Mouse (Mus musculus) midbrain, embryonic 14.5 days (tissue): Measurements from ENCODE around the gene BC048562. TPM values are rescaled to one million over a fixed set of nuclear protein-coding genes. Genes with fewer than 3 reads are reported as not detected.

ENCODE experiments used
- ATAC-seq: fragments of 200-750 bp; cut with Nextera tagmentation; 2 replicates; pipeline ENCODE4 v1.8.0; 2017; ENCODE audit warnings: moderate number of reproducible peaks, moderate library complexity; ENCODE audit not compliant: low FRiP score, low TSS enrichment
- DNase-seq: peaks from one replicate; pipeline ENCODE4 v3.0.0-alpha.2; 2015
- H3K27ac ChIP-seq: fragments of 300-500 bp; sonication (generic); replicated peaks from 2 replicates; pipeline ENCODE4 v1.5.1; 2014; ENCODE audit warnings: mild to moderate bottlenecking, low read depth, low read length, moderate library complexity
- H3K27me3 ChIP-seq: fragments of 300-500 bp; sonication (generic); 2 replicates; pipeline ENCODE4 v1.6.1; 2014; ENCODE audit warnings: low read length, control low read depth, mixed read lengths; ENCODE audit not compliant: control insufficient read depth, insufficient read depth
- H3K36me3 ChIP-seq: fragments of 300-500 bp; sonication (generic); 2 replicates; pipeline ENCODE4 v1.6.1; 2014; ENCODE audit warnings: low read length, control low read depth; ENCODE audit not compliant: control insufficient read depth, insufficient read depth
- H3K4me1 ChIP-seq: fragments of 300-500 bp; sonication (generic); 2 replicates; pipeline ENCODE4 v1.6.1; 2014; ENCODE audit warnings: mild to moderate bottlenecking, antibody characterized with exemption, low read length, control low read depth; ENCODE audit not compliant: control insufficient read depth, insufficient read depth
- H3K4me2 ChIP-seq: fragments of 300-500 bp; sonication (generic); 2 replicates; pipeline ENCODE4 v1.6.1; 2014; ENCODE audit warnings: mild to moderate bottlenecking, low read length, moderate library complexity
- H3K4me3 ChIP-seq: fragments of 300-500 bp; sonication (generic); replicated peaks from 2 replicates; pipeline ENCODE4 v1.5.1; 2014; ENCODE audit warnings: low read depth, low read length
- H3K9ac ChIP-seq: fragments of 300-500 bp; sonication (generic); replicated peaks from 2 replicates; pipeline ENCODE4 v1.6.1; 2014; ENCODE audit warnings: mild to moderate bottlenecking, low read length, moderate library complexity
- H3K9me3 ChIP-seq: fragments of 300-500 bp; sonication (generic); 2 replicates; pipeline ENCODE4 v1.6.1; 2016; ENCODE audit warnings: low read length, control low read depth, mixed read lengths; ENCODE audit not compliant: control insufficient read depth
- WGBS: fragments of 180-500 bp; shearing (Covaris S2); extraction: QIAGEN DNeasy Blood & Tissue Kit; methylation state at CpG from one replicate; pipeline ENCODE4 v1.1.7; 2014; 5-methylcytosine and 5-hydroxymethylcytosine counted together
- polyA plus RNA-seq: library from polyadenylated mRNA; unstranded; fragments of >200 nt; fragmentation: Nextera tagmentation; extraction: Ambion mirVana; gene quantifications from 2 replicates; pipeline ENCODE4 v1.2.1, GENCODE M21; 2014

Gene BC048562
- polyA plus RNA-seq: not detected in 2 replicates

DNA sequence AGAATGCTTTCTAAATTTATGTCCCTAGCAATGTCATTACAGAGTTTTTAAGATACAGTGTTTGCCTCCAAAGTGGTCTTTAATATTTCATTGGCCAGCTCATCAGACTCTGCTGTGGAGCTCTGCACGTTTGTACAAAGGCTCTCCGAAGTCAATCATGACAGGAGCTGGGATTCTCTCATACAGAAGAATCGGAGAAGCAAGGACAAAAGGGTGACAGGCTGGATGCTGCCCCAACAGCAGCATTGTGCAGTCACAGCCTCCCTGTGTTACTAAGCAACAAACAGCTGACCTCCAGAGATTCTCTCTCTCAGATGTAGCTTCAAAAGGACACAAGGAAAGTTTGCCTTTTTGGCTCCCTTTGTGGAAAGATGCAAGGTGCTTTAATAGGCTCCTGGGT is at the start of gene BC048562:
Gene BC048562 (plus strand): TSS at position 301 of the 400 bp plus-strand sequence.
- Histone ChIP-seq H3K4me1 (no peaks in the 10 kb centered on the region), H3K27me3 (no peaks in the 10 kb centered on the region), H3K4me2 (no peak within 1 kb of the TSS), H3K4me3 (no peak within 1 kb of the TSS), H3K9me3 (no peaks in the 10 kb centered on the region), H3K27ac (peak within 1 kb of the TSS; percentile 32; the same call in 1 of the 2 replicates), H3K9ac (no peak within 1 kb of the TSS), H3K36me3 (no peaks in the 10 kb centered on the region)
- no peak for DNase-seq
- no peak for ATAC-seq
- WGBS: 12% methylated on average over 3 of the region's 3 CpGs

DNA sequence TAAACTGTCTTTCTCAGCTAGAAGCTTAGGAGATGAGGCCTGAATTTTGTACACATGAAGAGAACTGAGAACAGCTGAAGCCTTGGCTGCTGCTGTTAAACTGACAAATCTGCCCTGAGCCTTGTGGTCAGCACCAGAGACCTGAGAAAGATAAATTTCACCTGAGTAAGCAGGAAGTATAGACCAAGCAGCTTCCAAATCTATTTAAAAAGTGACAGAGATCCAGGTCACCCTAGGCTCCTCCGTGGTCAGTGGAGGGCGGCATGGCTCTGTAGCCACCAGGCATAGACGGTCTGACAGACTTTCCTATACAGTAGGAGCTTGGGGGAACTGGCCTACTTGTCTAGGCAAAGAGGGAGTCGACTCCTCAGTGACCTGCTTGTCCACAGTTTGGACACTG is 49.5 kb upstream of the BC048562 start:
- H3K9me3 ChIP-seq: no peaks in the 10 kb centered on the region
- ATAC-seq (no peak), DNase-seq (no peak)
- no peaks in the 10 kb centered on the region for H3K4me1 ChIP-seq
- 90% methylated on average over 4 of the region's 4 CpGs for WGBS
- no peaks in the 10 kb centered on the region for H3K27me3 ChIP-seq
- H3K27ac ChIP-seq: no peak overlapping the region
- no peak overlapping the region for H3K4me3 ChIP-seq
- no peak overlapping the region for H3K9ac ChIP-seq
- H3K4me2 ChIP-seq: no peak overlapping the region
- peaks cover 93% of the 10 kb centered on the region for H3K36me3 ChIP-seq

DNA sequence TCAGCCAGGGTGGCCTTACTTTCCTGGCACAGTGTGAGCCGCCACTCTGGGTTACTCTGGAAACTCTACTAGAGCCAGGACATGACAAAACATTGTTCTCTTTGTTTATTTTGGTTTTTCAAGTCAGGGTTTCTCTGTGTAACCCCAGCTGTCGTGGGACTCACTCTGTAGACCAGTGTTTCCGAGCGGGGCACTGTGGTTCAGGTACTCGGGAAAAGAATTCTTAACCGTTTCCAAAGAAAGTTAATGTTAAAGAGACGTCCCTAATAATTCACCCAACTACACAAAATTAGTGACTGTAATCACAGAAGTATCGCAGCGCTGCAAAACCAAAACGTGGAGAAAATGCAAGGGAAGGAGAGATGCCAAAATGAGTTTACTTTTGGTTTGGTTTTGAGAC is 47.7 kb upstream of the BC048562 start:
- peaks cover 95% of the 10 kb centered on the region for H3K36me3 ChIP-seq

DNA sequence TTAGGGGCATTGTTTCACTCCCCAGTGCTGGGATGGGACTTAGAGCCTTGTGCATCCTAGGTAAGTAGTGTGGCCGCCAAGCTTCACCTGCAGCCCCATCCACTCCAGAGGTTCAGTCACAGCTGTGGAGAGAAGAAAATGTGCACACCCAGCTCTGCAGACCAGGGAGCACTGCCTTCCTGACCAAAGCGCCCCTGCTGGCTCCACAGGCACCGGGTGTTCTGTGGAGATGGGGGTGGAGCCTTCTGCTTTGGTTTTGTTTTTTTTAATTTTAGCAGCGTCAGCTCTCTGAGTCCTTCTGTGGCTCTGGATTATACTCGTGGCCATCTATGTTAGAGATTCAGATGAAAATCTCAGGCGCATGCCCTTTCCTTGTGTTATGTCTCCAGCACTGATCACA is 47.1 kb upstream of the BC048562 start:
- no peaks in the 10 kb centered on the region for H3K9me3 ChIP-seq
- H3K4me2 ChIP-seq: no peak overlapping the region
- no peak overlapping the region for H3K9ac ChIP-seq
- no peak overlapping the region for H3K27ac ChIP-seq
- ATAC-seq: no peak
- no peak overlapping the region for H3K4me3 ChIP-seq
- peaks cover 93% of the 10 kb centered on the region for H3K36me3 ChIP-seq
- no peak for DNase-seq
- H3K27me3 ChIP-seq: no peaks in the 10 kb centered on the region
- H3K4me1 ChIP-seq: no peaks in the 10 kb centered on the region
- 85% methylated on average over 6 of the region's 6 CpGs for WGBS

More for the DNA sequence above, 47.7 kb upstream of the BC048562 start:
- no peak overlapping the region for H3K27ac ChIP-seq
- H3K4me1 ChIP-seq: no peaks in the 10 kb centered on the region
- no peak overlapping the region for H3K4me2 ChIP-seq
- DNase-seq (no peak), ATAC-seq (no peak)
- H3K4me3 ChIP-seq: no peak overlapping the region
- no peaks in the 10 kb centered on the region for H3K9me3 ChIP-seq
- WGBS: 91% methylated on average over 10 of the region's 10 CpGs
- H3K9ac ChIP-seq: no peak overlapping the region
- H3K27me3 ChIP-seq: no peaks in the 10 kb centered on the region

DNA sequence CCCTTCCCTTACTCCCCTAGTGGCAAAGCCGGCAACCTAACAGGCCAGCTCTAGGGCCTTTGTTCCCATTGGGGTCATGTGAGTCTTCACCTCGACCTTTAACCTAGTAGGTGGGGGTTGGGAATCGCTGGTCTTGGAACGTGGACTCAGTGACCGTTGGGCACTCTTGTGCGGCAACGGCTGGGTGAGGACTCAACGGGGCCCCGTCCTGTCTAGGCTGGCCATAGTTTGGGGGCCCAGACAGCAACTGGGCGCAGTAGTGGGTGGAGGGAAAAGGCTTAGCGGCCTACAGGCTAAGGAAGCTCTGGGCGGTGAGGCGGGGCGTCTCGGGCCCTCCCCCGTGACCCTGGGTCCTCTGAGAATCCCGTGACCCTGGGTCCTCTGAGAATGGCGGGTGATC is 43.6 kb upstream of the BC048562 start, which contains the start of gene 1700102P08Rik:
Gene 1700102P08Rik (plus strand): TSS at position 130 of the 400 bp plus-strand sequence.
- Histone ChIP-seq H3K4me3 (no peak within 1 kb of the TSS), H3K9me3 (no peaks in the 10 kb centered on the region), H3K4me1 (no peaks in the 10 kb centered on the region), H3K36me3 (peaks cover 62% of the 10 kb centered on the region), H3K27me3 (no peaks in the 10 kb centered on the region), H3K27ac (no peak within 1 kb of the TSS), H3K9ac (no peak within 1 kb of the TSS), H3K4me2 (no peak within 1 kb of the TSS)
- DNase-seq (no peak), ATAC-seq (no peak)
- WGBS: 35% methylated on average over 18 of the region's 18 CpGs

DNA sequence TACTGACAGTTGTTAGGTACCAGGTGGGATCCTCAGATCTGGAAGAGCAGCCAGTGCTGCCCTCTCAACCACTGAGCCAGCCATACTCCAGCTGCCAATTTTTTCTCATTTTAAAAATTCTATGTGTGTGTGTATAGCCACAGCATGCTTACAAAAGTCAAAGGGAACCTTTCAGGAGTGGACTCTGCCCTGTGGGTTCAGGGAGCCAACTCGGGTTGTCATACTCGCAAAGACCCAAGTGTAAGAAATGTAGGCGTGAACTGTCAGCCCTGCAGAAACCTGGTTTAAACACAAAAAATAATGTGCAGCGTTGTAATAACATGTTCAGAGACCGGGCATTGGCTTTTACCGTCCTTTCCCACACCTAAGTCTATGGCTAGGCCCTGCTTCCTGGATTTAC is 42.1 kb upstream of the BC048562 start:
- Histone ChIP-seq H3K4me1 (no peaks in the 10 kb centered on the region), H3K27me3 (no peaks in the 10 kb centered on the region), H3K27ac (no peak overlapping the region), H3K9me3 (no peaks in the 10 kb centered on the region), H3K9ac (no peak overlapping the region), H3K36me3 (peaks cover 47% of the 10 kb centered on the region), H3K4me2 (no peak overlapping the region), H3K4me3 (no peak overlapping the region)
- 97% methylated on average over 6 of the region's 6 CpGs for WGBS
- DNase-seq (no peak), ATAC-seq (no peak)

DNA sequence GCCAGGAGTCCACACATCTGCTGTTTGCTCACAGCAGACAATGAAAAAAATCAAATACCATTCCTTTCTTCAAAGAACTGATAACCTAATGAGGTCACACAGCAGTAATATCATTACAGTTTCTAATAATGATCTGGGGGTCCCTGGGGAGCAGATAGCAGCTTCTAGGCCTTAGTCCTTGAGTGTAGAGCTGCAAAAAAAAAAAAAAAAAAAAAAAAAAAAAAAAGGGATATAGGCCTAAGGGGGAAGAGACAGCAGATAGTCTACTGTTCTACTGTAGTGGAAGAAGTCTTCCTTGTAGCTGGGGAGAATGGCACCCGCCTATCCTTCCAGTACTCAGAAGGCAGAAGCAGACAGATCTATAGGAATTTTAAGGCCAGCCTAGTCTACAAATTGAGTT is 40.9 kb upstream of the BC048562 start:
- Histone ChIP-seq H3K9ac (no peak overlapping the region), H3K36me3 (peaks cover 36% of the 10 kb centered on the region), H3K9me3 (no peaks in the 10 kb centered on the region), H3K4me1 (no peaks in the 10 kb centered on the region), H3K4me2 (no peak overlapping the region), H3K27me3 (no peaks in the 10 kb centered on the region), H3K27ac (no peak overlapping the region), H3K4me3 (no peak overlapping the region)
- DNase-seq (no peak), ATAC-seq (no peak)
- WGBS: 95% methylated on average over 1 of the region's 1 CpGs

DNA sequence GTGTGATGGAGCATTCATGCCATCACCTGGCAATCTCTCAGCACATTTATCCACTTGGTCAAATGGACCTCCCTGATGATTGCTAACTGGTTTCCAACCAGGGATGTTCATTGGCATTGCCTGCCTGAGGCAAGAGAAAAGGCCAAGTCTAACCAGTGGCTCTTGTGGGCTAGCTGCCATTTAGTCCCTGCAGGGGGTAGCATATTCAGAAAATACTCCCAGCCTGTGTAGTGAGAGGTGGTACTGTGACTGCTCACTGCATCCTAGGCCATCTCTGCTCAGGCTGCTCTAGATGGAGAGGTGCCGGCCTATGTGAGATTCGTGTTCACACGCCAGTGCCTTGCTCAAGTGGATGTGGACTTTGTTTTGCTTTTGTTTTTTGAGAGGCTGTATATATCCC is 38.0 kb upstream of the BC048562 start:
- Histone ChIP-seq H3K4me1 (0 out of 2 replicates have a peak, but pooled peaks cover 6% of the 10 kb centered on the region), H3K9me3 (no peaks in the 10 kb centered on the region), H3K36me3 (peaks cover 7% of the 10 kb centered on the region), H3K4me2 (no peak overlapping the region), H3K4me3 (no peak overlapping the region), H3K27me3 (no peaks in the 10 kb centered on the region), H3K9ac (no peak overlapping the region), H3K27ac (no peak overlapping the region)
- no peak for ATAC-seq
- 90% methylated on average over 3 of the region's 3 CpGs for WGBS
- DNase-seq: no peak

DNA sequence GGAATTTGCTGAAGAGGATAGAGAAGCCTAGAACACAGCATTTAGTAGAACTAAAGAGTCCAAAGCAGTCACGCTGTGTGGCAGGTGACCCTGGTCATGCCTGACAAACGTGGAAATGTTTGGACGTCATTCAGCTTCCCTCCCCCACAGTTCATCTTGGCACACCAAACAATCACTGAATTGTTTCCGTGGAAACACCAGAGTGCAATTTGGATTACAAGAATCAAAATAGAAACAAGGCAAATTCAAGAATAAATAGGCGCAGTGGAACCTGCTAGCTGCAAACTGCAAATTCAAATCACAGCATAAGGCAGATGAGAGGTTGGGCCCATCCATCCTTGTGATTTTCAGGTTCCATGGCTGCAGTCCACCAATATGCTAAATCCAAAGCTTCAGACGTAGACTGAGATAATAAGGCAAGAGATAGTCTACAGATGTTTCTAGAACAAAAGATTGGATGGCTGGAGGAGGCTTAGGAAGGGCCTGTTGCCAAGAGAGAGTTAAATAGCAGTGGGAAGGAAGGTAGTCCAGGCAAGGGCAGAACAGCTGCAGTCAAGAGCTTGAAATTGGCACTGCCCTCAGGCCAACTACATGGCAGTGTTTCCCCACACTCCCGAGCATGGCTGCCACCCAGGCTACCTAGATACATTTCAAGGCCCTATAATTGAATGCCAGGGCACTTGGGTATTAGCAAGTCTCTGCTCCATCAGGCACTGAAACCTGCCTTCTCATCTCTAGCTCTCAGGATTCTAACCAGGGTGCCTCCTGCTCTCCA is 34.9 kb upstream of the BC048562 start:
- no peak for ATAC-seq
- H3K27ac ChIP-seq: no peak overlapping the region
- no peak overlapping the region for H3K9ac ChIP-seq
- 0 out of 2 replicates have a peak, but pooled peaks cover 6% of the 10 kb centered on the region for H3K4me1 ChIP-seq
- no peak overlapping the region for H3K4me3 ChIP-seq
- H3K27me3 ChIP-seq: no peaks in the 10 kb centered on the region
- 32% methylated on average over 7 of the region's 7 CpGs for WGBS
- H3K4me2 ChIP-seq: no peak overlapping the region
- no peaks in the 10 kb centered on the region for H3K36me3 ChIP-seq
- no peaks in the 10 kb centered on the region for H3K9me3 ChIP-seq
- DNase-seq: peak; percentile 49
